ENCODE assay signal across 18 mouse cellular contexts in the genomic region with DNA sequence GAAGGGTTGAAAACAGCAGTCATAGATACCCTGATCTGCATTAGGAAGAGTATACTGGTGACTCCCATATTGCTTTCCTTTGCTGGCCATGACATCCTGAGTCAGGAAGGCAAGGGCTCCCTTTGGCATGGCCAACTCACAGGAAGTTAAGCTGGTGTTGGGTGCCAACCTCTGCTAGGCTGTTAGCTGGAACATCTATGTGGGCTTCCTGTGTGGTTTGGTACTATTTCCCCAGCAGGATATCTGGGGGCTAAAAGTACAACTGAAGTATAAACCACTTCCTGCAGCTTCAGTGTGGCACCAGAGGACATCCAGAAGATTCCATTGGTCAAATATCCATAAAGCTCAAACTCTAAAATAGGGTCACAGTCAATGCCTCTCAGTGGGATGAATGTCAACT.
DNase-seq lines count a peak whose midpoint lies in the region; ATAC-seq and TF ChIP-seq lines count a peak whose summit lies in the region.
"Had no signal": no experiment of that assay in that cellular context is flagged by ENCODE, and none has a peak within 500 bp of the region (broad histone marks: within the 10 kb centered on the region; RNA-seq: fewer than 3 reads in every experiment).

No protein-coding gene starts in this region.

- intact Hi-C loops in heart, adult 2 months (cut with DNase I) = no loop called here

- no peaks in the 10 kb centered on the region for H3K79me2 ChIP-seq in heart, adult 2 months (replicated peaks; ENCODE audit: control insufficient read depth, insufficient read depth, low read length)

- ATAC-seq in megakaryocyte-erythroid progenitor cell, adult 5-6 weeks (replicated peaks; ENCODE audit: low FRiP score, low TSS enrichment, poor library complexity, severe bottlenecking) = 0 out of 2 replicates have a peak, but pooled peaks have one; percentile 41
- ATAC-seq in forebrain, embryonic 11.5 days (replicated peaks; ENCODE audit: low FRiP score) = no peak
- ATAC-seq: lung, postnatal 0 days; midbrain, embryonic 13.5 days; Patski had no signal

- no peak overlapping the region for H3K4me3 ChIP-seq in forebrain, embryonic 10.5 days
- H3K4me3 ChIP-seq in heart, adult 2 months = no peak overlapping the region
- H3K4me3 ChIP-seq in forebrain, embryonic 11.5 days (ENCODE audit: low read depth, low read length) = no peak overlapping the region
- H3K4me3 ChIP-seq: embryonic facial prominence, embryonic 12.5 days; liver, embryonic 13.5 days; midbrain, embryonic 13.5 days; neural tube, embryonic 13.5 days had no signal

- H3K36me3 ChIP-seq in forebrain, embryonic 10.5 days (replicated peaks) = no peaks in the 10 kb centered on the region
- H3K36me3 ChIP-seq in heart, adult 2 months (ENCODE audit: control insufficient read depth, insufficient read depth, low read length) = no peaks in the 10 kb centered on the region; the same call in 1 of the 2 replicates
- H3K36me3 ChIP-seq in forebrain, embryonic 11.5 days (ENCODE audit: control insufficient read depth, insufficient read depth, low read length) = no peaks in the 10 kb centered on the region
- H3K36me3 ChIP-seq: embryonic facial prominence, embryonic 12.5 days; liver, embryonic 13.5 days; midbrain, embryonic 13.5 days; neural tube, embryonic 13.5 days had no signal

- no peak for TF ChIP-seq EP300 in heart, adult 2 months (IDR thresholded peaks at IDR 0.05; ENCODE audit: insufficient read depth, low read depth, low read length)

- no peaks in the 10 kb centered on the region for H3K9me3 ChIP-seq in forebrain, embryonic 10.5 days
- no peaks in the 10 kb centered on the region; the same call in 1 of the 2 replicates for H3K9me3 ChIP-seq in forebrain, embryonic 11.5 days (ENCODE audit: control insufficient read depth, low read length)
- H3K9me3 ChIP-seq: embryonic facial prominence, embryonic 12.5 days; liver, embryonic 13.5 days; neural tube, embryonic 13.5 days had no signal

- H3K27ac ChIP-seq in forebrain, embryonic 10.5 days = no peak overlapping the region
- no peak overlapping the region for H3K27ac ChIP-seq in heart, adult 2 months
- H3K27ac ChIP-seq in forebrain, embryonic 11.5 days (ENCODE audit: low read depth, low read length) = no peak overlapping the region
- H3K27ac ChIP-seq: embryonic facial prominence, embryonic 12.5 days; liver, embryonic 13.5 days; midbrain, embryonic 13.5 days; neural tube, embryonic 13.5 days had no signal

- no peak for TF ChIP-seq CTCF in heart, adult 2 months (IDR thresholded peaks at IDR 0.05)

- no peak overlapping the region for H3K9ac ChIP-seq in heart, adult 2 months (ENCODE audit: low read depth, low read length)
- H3K9ac ChIP-seq in forebrain, embryonic 11.5 days (ENCODE audit: low read length) = no peak overlapping the region
- H3K9ac ChIP-seq: embryonic facial prominence, embryonic 12.5 days; liver, embryonic 13.5 days; midbrain, embryonic 13.5 days; neural tube, embryonic 13.5 days had no signal

- TF ChIP-seq POLR2A in heart, adult 2 months (IDR thresholded peaks at IDR 0.05; ENCODE audit: insufficient read depth, low read depth, low read length) = no peak

- DNase-seq in CD4-positive, CD25-positive, alpha-beta regulatory T cell, adult 2 months (ENCODE audit: low read depth, low spot score) = peak; percentile 69
- peak; percentile 20 for DNase-seq in c-Kit-positive CD71-negative TER-119-negative erythroid progenitor cells, embryonic 14.5 days (ENCODE audit: low read depth)
- peak; percentile 22 to 38 for DNase-seq in thymus, postnatal 10 days (ENCODE audit: low spot score in 2 of 2)
- no peak for DNase-seq in forebrain, embryonic 10.5 days (ENCODE audit: extremely low spot score, low spot score)
- DNase-seq in heart, adult 2 months = no peak
- no peak for DNase-seq in forebrain, embryonic 11.5 days (ENCODE audit: low spot score)
- DNase-seq: cerebellum, adult 11 months; cerebellum, postnatal 36 days; gastrocnemius, postnatal 36 days; kidney, adult 11 months; kidney, postnatal 25 days; liver, embryonic 13.5 days had no signal

- no peaks in the 10 kb centered on the region for H3K27me3 ChIP-seq in forebrain, embryonic 10.5 days (ENCODE audit: poor library complexity, severe bottlenecking)
- H3K27me3 ChIP-seq in heart, adult 2 months (ENCODE audit: control insufficient read depth, insufficient read depth, low read length) = no peaks in the 10 kb centered on the region
- H3K27me3 ChIP-seq in forebrain, embryonic 11.5 days (ENCODE audit: control insufficient read depth, insufficient read depth, low read length) = no peaks in the 10 kb centered on the region
- H3K27me3 ChIP-seq: embryonic facial prominence, embryonic 12.5 days; liver, embryonic 13.5 days; midbrain, embryonic 13.5 days; neural tube, embryonic 13.5 days; Patski had no signal

- H3K4me2 ChIP-seq in forebrain, embryonic 11.5 days (ENCODE audit: low read depth, low read length, severe bottlenecking) = no peak overlapping the region
- H3K4me2 ChIP-seq: embryonic facial prominence, embryonic 12.5 days; liver, embryonic 13.5 days; midbrain, embryonic 13.5 days; neural tube, embryonic 13.5 days had no signal

- no peaks in the 10 kb centered on the region for H3K4me1 ChIP-seq in forebrain, embryonic 10.5 days
- no peaks in the 10 kb centered on the region for H3K4me1 ChIP-seq in heart, adult 2 months (ENCODE audit: control insufficient read depth, insufficient read depth, low read length)
- H3K4me1 ChIP-seq in forebrain, embryonic 11.5 days (replicated peaks; ENCODE audit: control insufficient read depth, insufficient read depth, low read length) = no peaks in the 10 kb centered on the region
- H3K4me1 ChIP-seq: embryonic facial prominence, embryonic 12.5 days; liver, embryonic 13.5 days; midbrain, embryonic 13.5 days; neural tube, embryonic 13.5 days had no signal

Comparison
In these comparisons a context has a peak if more than half of its experiments do, and no peak if none do; other contexts are left out.
1. DNase-seq: peak in CD4-positive, CD25-positive, alpha-beta regulatory T cell, adult 2 months (single experiment), c-Kit-positive CD71-negative TER-119-negative erythroid progenitor cells, embryonic 14.5 days (single experiment) and thymus, postnatal 10 days (2 of 2); none in forebrain, embryonic 10.5 days (single experiment), heart, adult 2 months (0 of 2) and forebrain, embryonic 11.5 days (single experiment).